Mouse (Mus musculus) kidney, postnatal 0 days (tissue): ENCODE measurements around the gene Col1a2. TPM values are rescaled to one million over a fixed set of nuclear protein-coding genes. Genes with fewer than 3 reads are reported as not detected.

Source experiments
- ATAC-seq: fragments of 200-750 bp; cut with Nextera tagmentation; replicated peaks from 2 replicates; pipeline ENCODE4 v1.8.0; 2017; ENCODE audit warnings: low read depth, moderate number of reproducible peaks, moderate TSS enrichment, moderate library complexity; ENCODE audit not compliant: low FRiP score
- DNase-seq: peaks from one replicate; pipeline ENCODE4 v3.0.0-alpha.2; 2016; ENCODE audit warnings: low spot score
- H3K27ac ChIP-seq: fragments of 300-500 bp; sonication (generic); 2 replicates; pipeline ENCODE4 v1.5.1; 2014; ENCODE audit warnings: mild to moderate bottlenecking
- H3K27me3 ChIP-seq: fragments of 300-500 bp; sonication (generic); 2 replicates; pipeline ENCODE4 v1.6.1; 2014; ENCODE audit warnings: low read length, mixed read lengths; ENCODE audit not compliant: insufficient read depth
- H3K36me3 ChIP-seq: fragments of 300-500 bp; sonication (generic); 2 replicates; pipeline ENCODE4 v1.6.1; 2014; ENCODE audit warnings: low read length, mixed read lengths; ENCODE audit not compliant: insufficient read depth
- H3K4me1 ChIP-seq: fragments of 300-500 bp; sonication (generic); replicated peaks from 2 replicates; pipeline ENCODE4 v1.6.1; 2014; ENCODE audit warnings: antibody characterized with exemption, low read length, mixed read lengths; ENCODE audit not compliant: insufficient read depth
- H3K4me2 ChIP-seq: fragments of 300-500 bp; sonication (generic); 2 replicates; pipeline ENCODE4 v1.6.1; 2014; ENCODE audit warnings: mild to moderate bottlenecking, low read length, moderate library complexity, mixed read lengths
- H3K4me3 ChIP-seq: fragments of 300-500 bp; sonication (generic); replicated peaks from 2 replicates; pipeline ENCODE4 v1.5.1; 2014; ENCODE audit warnings: low read depth, low read length
- H3K9ac ChIP-seq: fragments of 300-500 bp; sonication (generic); 2 replicates; pipeline ENCODE4 v1.6.1; 2014; ENCODE audit warnings: low read depth, low read length
- H3K9me3 ChIP-seq: fragments of 300-500 bp; sonication (generic); replicated peaks from 2 replicates; pipeline ENCODE4 v1.6.1; 2016; ENCODE audit warnings: low read length, inconsistent platforms, mixed read lengths
- CTCF ChIP-seq: IDR thresholded peaks from 2 replicates; pipeline ENCODE4 v1.5.1; 2016; ENCODE audit warnings: antibody characterized with exemption, low read depth, mild to moderate bottlenecking, moderate library complexity
- WGBS: fragments of 180-500 bp; shearing (Covaris S2); extraction: QIAGEN DNeasy Blood & Tissue Kit; methylation state at CpG from one replicate; pipeline ENCODE4 v1.1.7; 2014; 5-methylcytosine and 5-hydroxymethylcytosine counted together
- polyA plus RNA-seq: library from polyadenylated mRNA; unstranded; fragments of >200 nt; fragmentation: Nextera tagmentation; extraction: Ambion mirVana; gene quantifications from 2 replicates; pipeline ENCODE4 v1.2.1, GENCODE M21; 2015

Gene Col1a2
- polyA plus RNA-seq, 1 experiment from 2014 or later, result 306 TPM

DNA sequence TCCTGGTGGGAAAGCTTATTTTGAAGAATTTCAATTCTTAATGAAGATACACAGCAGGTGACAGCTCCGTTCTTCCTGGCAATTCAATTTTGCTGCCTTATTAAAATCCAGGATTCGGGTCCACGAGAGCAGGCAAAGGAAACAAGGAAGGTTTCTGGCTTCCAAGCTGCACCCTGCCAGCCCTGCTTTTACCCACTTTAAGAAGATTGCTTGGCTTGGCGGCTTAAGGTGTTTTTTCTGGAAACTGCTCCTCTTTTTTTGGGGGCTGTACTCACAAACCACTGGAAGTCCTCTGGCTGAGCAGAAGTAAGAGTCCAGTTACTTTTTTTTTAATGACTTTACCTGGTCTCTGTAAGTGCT, 21.1 kb upstream of the Col1a2 start:
- Histone ChIP-seq H3K9me3 (no peaks in the 10 kb centered on the region), H3K4me2 (no peak overlapping the region)
- DNase-seq, result no peak

DNA sequence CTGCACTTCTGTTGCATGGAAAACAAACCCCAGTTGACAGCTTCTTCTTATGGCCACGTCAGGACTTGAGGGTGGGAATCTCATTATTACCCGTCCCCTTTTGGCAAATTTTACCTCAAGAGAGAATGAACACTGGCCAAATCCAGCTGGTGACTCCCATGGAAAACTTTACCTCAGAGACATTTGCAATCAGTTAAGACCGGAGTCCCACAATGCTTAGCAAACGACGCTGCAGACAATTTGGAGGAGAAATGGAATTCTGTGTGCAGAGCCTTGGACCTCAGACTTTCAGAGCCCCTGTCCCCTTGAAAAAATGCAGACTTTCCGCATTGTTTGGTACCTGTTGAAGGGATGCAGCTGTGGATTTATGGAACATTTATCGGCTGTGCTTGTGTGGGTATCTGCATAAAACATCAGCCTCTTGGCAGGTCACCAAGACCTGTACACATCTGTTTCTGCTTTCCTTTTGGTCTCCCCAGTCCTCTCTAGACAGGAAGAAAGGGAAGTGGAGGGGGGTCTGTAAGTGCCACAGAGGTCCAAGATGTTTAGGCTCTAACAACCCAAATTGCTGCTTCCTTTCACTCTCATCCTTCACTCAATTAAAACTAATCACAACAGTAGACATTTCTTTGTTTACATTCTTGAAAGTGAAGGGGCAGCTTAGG, 20.5 kb upstream of the Col1a2 start:
- Histone ChIP-seq H3K9ac (no peak overlapping the region), H3K36me3 (no peaks in the 10 kb centered on the region), H3K4me3 (no peak overlapping the region), H3K27me3 (no peaks in the 10 kb centered on the region), H3K27ac (0 out of 2 replicates have a peak overlapping the region, but pooled peaks have one; percentile 6), H3K4me1 (no peaks in the 10 kb centered on the region), H3K4me2 (no peak overlapping the region), H3K9me3 (no peaks in the 10 kb centered on the region)
- DNase-seq, result no peak
- no peak for ATAC-seq
- no peak for TF ChIP-seq CTCF
- 38% methylated on average over 7 of the region's 7 CpGs for WGBS

More for the DNA sequence above, 21.1 kb upstream of the Col1a2 start:
- 61% methylated on average over 4 of the region's 4 CpGs for WGBS
- no peak overlapping the region for H3K27ac ChIP-seq
- no peak for ATAC-seq
- no peaks in the 10 kb centered on the region for H3K4me1 ChIP-seq
- no peaks in the 10 kb centered on the region for H3K36me3 ChIP-seq
- no peak for TF ChIP-seq CTCF
- no peak overlapping the region for H3K9ac ChIP-seq
- H3K27me3 ChIP-seq, result no peaks in the 10 kb centered on the region
- H3K4me3 ChIP-seq, result no peak overlapping the region

DNA sequence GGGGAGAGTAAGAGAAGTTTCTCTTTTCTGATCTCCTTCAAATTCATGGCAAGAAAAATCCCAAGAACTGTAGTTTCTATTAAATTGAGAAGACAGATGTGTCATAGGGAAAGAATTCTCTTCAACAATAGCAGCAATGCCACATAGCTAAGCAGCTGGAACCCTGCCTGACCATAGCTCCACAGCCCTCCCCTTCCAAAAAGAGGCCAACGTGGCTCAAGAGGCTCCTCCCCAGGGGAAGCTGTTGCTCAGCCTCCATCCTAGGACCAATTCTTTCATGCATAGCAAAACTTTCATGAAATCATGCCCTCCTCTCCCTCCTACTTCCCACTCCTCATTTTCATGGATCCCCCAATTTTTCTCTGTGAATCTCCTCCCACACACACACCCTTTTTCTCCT, 16.3 kb upstream of the Col1a2 start:
- peak; percentile 92 for DNase-seq
- Histone ChIP-seq H3K9ac (no peak overlapping the region), H3K36me3 (no peaks in the 10 kb centered on the region), H3K27ac (peak overlapping the region; percentile 90), H3K27me3 (no peaks in the 10 kb centered on the region), H3K4me2 (no peak overlapping the region), H3K9me3 (no peaks in the 10 kb centered on the region), H3K4me3 (no peak overlapping the region), H3K4me1 (no peaks in the 10 kb centered on the region)
- WGBS, result 6% methylated on average over 1 of the region's 1 CpGs
- 0 out of 2 replicates have a peak, but pooled peaks have one; percentile 47 for ATAC-seq
- TF ChIP-seq CTCF, result no peak

DNA sequence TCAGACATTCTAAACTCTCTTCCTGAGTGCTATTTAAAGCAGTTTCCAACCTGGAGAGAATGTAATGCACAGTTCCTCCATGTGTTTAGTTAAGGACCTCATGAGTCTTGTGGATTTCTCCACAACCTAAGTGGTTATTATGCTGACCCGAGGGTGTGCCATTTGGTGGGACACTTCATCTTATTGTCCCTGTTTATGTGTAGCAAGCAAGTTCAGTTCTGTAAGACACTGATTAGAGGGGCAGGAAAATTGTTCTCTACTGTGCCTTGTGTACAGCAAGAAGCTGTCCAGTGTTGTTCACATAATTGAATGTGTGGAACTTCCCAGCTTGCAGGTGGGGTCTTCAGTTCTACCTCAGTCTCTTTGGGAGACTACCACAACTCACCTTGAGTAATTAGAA, 15.6 kb upstream of the Col1a2 start:
- Histone ChIP-seq H3K4me1 (no peaks in the 10 kb centered on the region), H3K9ac (no peak overlapping the region), H3K9me3 (no peaks in the 10 kb centered on the region), H3K4me2 (peak overlapping the region; percentile 40; the same call in 1 of the 2 replicates), H3K4me3 (no peak overlapping the region), H3K27ac (peak overlapping the region; percentile 90), H3K36me3 (no peaks in the 10 kb centered on the region), H3K27me3 (no peaks in the 10 kb centered on the region)
- DNase-seq, result no peak
- no peak for ATAC-seq
- TF ChIP-seq CTCF, result no peak
- WGBS, result 23% methylated on average over 1 of the region's 1 CpGs

DNA sequence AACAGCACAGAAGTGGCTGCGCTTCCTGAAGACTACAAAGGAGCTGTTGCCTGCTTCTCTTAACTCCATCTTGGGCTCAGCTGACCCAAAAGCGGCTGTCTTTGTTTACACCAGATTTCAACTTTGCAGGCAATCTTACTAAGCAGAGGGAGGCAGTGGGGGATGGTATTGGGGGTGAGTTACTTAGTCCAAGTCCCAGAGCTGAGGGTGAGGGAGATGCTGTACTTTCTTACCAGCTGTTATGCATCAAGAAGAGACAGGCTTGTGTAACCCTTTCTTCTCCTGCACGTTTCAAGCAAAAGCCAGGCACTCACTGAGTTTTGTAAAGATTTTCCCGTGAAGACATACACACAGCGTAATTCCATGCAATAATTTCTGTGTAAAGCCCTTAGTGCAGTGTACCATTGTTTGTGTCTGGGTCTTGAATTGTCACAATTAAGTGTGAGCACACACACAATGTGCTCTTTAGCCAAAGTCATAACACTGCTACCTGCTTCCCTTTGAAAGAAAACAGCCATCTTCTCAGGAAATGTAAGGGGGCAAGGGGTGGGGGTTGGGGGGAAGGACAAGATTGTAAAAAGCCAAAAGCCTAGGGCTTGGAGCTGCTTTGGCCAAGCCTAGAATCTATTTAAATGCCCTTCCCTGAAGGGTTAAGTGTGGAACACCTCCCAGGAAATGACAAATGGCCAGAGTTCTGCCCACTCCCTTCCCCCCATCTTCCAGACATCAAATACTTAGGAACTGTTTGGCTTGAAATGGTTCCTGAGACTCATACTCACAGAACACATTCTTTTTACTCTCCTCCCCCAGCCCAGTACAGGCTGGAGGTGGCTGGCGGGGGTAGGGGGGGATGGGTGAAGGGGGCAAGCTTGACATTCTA, 15.0 kb upstream of the Col1a2 start:
- Histone ChIP-seq H3K4me2 (peak overlapping the region; percentile 40), H3K36me3 (no peaks in the 10 kb centered on the region), H3K4me1 (no peaks in the 10 kb centered on the region), H3K27ac (peak overlapping the region; percentile 90), H3K4me3 (no peak overlapping the region), H3K9ac (0 out of 2 replicates have a peak overlapping the region, but pooled peaks have one; percentile 32), H3K9me3 (no peaks in the 10 kb centered on the region), H3K27me3 (no peaks in the 10 kb centered on the region)
- DNase-seq (peak; percentile 96), ATAC-seq (peak; percentile 94)
- 17% methylated on average over 6 of the region's 6 CpGs for WGBS
- TF ChIP-seq CTCF, result no peak

DNA sequence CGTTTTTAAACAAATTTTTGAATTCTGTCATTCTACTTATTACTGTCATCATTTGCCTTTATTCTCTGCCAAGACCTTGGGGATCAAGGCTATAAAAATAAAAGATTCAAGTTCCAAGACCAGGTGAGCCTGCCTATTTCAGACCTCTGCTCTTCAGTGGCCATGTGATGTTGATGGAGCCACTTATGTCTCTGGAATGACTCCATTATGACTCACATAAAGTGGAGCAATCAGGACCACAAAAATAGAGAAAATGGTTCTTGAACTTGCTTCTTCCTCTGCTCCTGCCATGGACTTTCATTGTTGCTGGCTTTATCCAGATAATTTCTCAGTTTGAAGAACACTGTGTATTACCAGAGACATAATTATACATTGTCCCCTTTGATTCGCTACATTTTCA, 10.9 kb upstream of the Col1a2 start:
- DNase-seq (no peak), ATAC-seq (no peak)
- Histone ChIP-seq H3K27ac (no peak overlapping the region), H3K9me3 (no peaks in the 10 kb centered on the region), H3K4me3 (no peak overlapping the region), H3K9ac (no peak overlapping the region), H3K4me2 (no peak overlapping the region), H3K27me3 (no peaks in the 10 kb centered on the region), H3K36me3 (no peaks in the 10 kb centered on the region), H3K4me1 (no peaks in the 10 kb centered on the region)
- TF ChIP-seq CTCF, result no peak
- WGBS, result 80% methylated on average over 2 of the region's 2 CpGs
